Mouse (Mus musculus) MEL (cell line): ENCODE data around the gene Tspan9. TPM values are rescaled to one million over a fixed set of nuclear protein-coding genes. Genes with fewer than 3 reads are reported as not detected.

Source experiments
- DNase-seq: peaks from one replicate; pipeline ENCODE4 v3.0.0; 2011; ENCODE audit warnings: low read depth, low spot score
- H3K27ac ChIP-seq: 2 replicates; pipeline ENCODE4 v1.5.1; 2012; ENCODE audit warnings: low read depth, mild to moderate bottlenecking, control low read depth, low read length, moderate library complexity; ENCODE audit not compliant: control insufficient read depth
- H3K27me3 ChIP-seq, 2 experiments: fragments of 150-350 bp in 1 of 2; sonication (generic) in 1 of 2; 2 replicates each; pipeline ENCODE4 v1.6.1; 2012; ENCODE audit warnings: low read length in 2 of 2, mild to moderate bottlenecking in 2 of 2, improper control_type of control experiment in 1 of 2, moderate library complexity in 1 of 2; ENCODE audit not compliant: insufficient read depth in 2 of 2, control insufficient read depth in 1 of 2
- H3K36me3 ChIP-seq, 2 experiments: 2 replicates each; pipeline ENCODE4 v1.6.1; 2012 to 2014; ENCODE audit warnings: low read length in 2 of 2, improper control_type of control experiment in 1 of 2, inconsistent platforms in 1 of 2, mild to moderate bottlenecking in 1 of 2; ENCODE audit not compliant: insufficient read depth in 2 of 2, control insufficient read depth in 1 of 2
- H3K4me1 ChIP-seq, 2 experiments: fragments of 150-350 bp in 1 of 2; sonication (generic) in 1 of 2; 2 replicates each; pipeline ENCODE4 v1.6.1; 2012; ENCODE audit warnings: low read length in 2 of 2, improper control_type of control experiment in 1 of 2, mild to moderate bottlenecking in 1 of 2; ENCODE audit not compliant: insufficient read depth in 2 of 2, control insufficient read depth in 1 of 2
- H3K4me3 ChIP-seq, 2 experiments: fragments of 150-350 bp in 1 of 2; sonication (generic) in 1 of 2; 2 replicates each; pipeline ENCODE4 v1.5.1; 2012; ENCODE audit warnings: low read depth in 2 of 2, low read length in 2 of 2, mild to moderate bottlenecking in 2 of 2, moderate library complexity in 2 of 2, control low read depth in 1 of 2, improper control_type of control experiment in 1 of 2; ENCODE audit not compliant: control insufficient read depth in 1 of 2, insufficient read depth in 1 of 2
- H3K79me2 ChIP-seq: 2 replicates; pipeline ENCODE4 v1.6.1; 2012; ENCODE audit warnings: mild to moderate bottlenecking, low read length, moderate library complexity; ENCODE audit not compliant: control insufficient read depth, poor library complexity, insufficient read depth
- H3K9ac ChIP-seq: 2 replicates; pipeline ENCODE4 v1.6.1; 2012; ENCODE audit warnings: low read depth, mild to moderate bottlenecking, control low read depth, low read length, moderate library complexity; ENCODE audit not compliant: control insufficient read depth, poor library complexity, severe bottlenecking
- H3K9me3 ChIP-seq: fragments of 150-350 bp; sonication (generic); replicated peaks from 2 replicates; pipeline ENCODE4 v1.6.1; 2012; ENCODE audit warnings: mild to moderate bottlenecking, low read length, improper control_type of control experiment, moderate library complexity; ENCODE audit not compliant: insufficient read depth
- CTCF ChIP-seq, 3 experiments: IDR thresholded peaks in 2 of 3; conservative IDR thresholded peaks in 1 of 3; 2 replicates each; pipeline ENCODE4 v1.5.1; 2011 to 2012; ENCODE audit warnings: low read length in 3 of 3, low read depth in 2 of 3, mild to moderate bottlenecking in 2 of 3, improper control_type of control experiment in 1 of 3, inconsistent platforms in 1 of 3, mixed read lengths in 1 of 3, moderate library complexity in 1 of 3; ENCODE audit not compliant: control insufficient read depth in 1 of 3, insufficient read depth in 1 of 3, poor library complexity in 1 of 3, severe bottlenecking in 1 of 3
- GABPA ChIP-seq: IDR thresholded peaks from 2 replicates; pipeline ENCODE4 v1.6.1; 2012; ENCODE audit warnings: low read depth, mild to moderate bottlenecking, inconsistent platforms, low read length, improper control_type of control experiment, moderate library complexity
- JUND ChIP-seq: IDR thresholded peaks from 2 replicates; pipeline ENCODE4 v1.6.1; 2011; ENCODE audit warnings: low read depth, mild to moderate bottlenecking, improper control_type of control experiment, low read length
- KAT2A ChIP-seq: conservative IDR thresholded peaks from 2 replicates; pipeline ENCODE4 v1.6.1; 2012; ENCODE audit warnings: low read depth, low read length, improper control_type of control experiment, inconsistent platforms
- POLR2A ChIP-seq, 2 experiments: IDR thresholded peaks; 2 replicates each; pipeline ENCODE4 v1.6.1; 2011 to 2012; ENCODE audit warnings: low read length in 2 of 2, mild to moderate bottlenecking in 2 of 2, control low read depth in 1 of 2, improper control_type of control experiment in 1 of 2, low read depth in 1 of 2, moderate library complexity in 1 of 2; ENCODE audit not compliant: control insufficient read depth in 1 of 2, insufficient read depth in 1 of 2, poor library complexity in 1 of 2
- POLR2AphosphoS5 ChIP-seq: IDR thresholded peaks from 2 replicates; pipeline ENCODE4 v1.6.1; 2012; ENCODE audit warnings: low read depth, borderline replicate concordance, mild to moderate bottlenecking, inconsistent platforms, low read length, moderate library complexity, mixed read lengths
- SIN3A ChIP-seq: IDR thresholded peaks from 2 replicates; pipeline ENCODE4 v1.6.1; 2012; ENCODE audit warnings: low read length, improper control_type of control experiment, inconsistent platforms
- SMC3 ChIP-seq: IDR thresholded peaks from 2 replicates; pipeline ENCODE4 v1.6.1; 2011; ENCODE audit warnings: low read depth, low read length, improper control_type of control experiment
- TBP ChIP-seq: IDR thresholded peaks from 2 replicates; pipeline ENCODE4 v1.8.0; 2011; ENCODE audit warnings: low read depth, low read length, improper control_type of control experiment
- TCF12 ChIP-seq: IDR thresholded peaks from 2 replicates; pipeline ENCODE4 v1.6.1; 2014; ENCODE audit warnings: low read depth, mild to moderate bottlenecking, inconsistent platforms, low read length, improper control_type of control experiment, moderate library complexity
- UBTF ChIP-seq: IDR thresholded peaks from 2 replicates; pipeline ENCODE4 v1.6.1; 2012; ENCODE audit warnings: low read depth, mild to moderate bottlenecking, inconsistent platforms, low read length, improper control_type of control experiment, moderate library complexity, borderline replicate concordance; ENCODE audit not compliant: insufficient read depth
- USF2 ChIP-seq, 2 experiments: IDR thresholded peaks; 2 replicates each; pipeline ENCODE4 v1.6.1; 2011 to 2012; ENCODE audit warnings: improper control_type of control experiment in 2 of 2, low read length in 2 of 2, borderline replicate concordance in 1 of 2, inconsistent platforms in 1 of 2, low read depth in 1 of 2, mild to moderate bottlenecking in 1 of 2; ENCODE audit not compliant: insufficient read depth in 1 of 2
- ZC3H11A ChIP-seq: IDR thresholded peaks from 2 replicates; pipeline ENCODE4 v1.6.1; 2012; ENCODE audit warnings: low read depth, mild to moderate bottlenecking, inconsistent platforms, low read length, improper control_type of control experiment
- ZKSCAN1 ChIP-seq: IDR thresholded peaks from 2 replicates; pipeline ENCODE4 v1.6.1; 2012; ENCODE audit warnings: low read depth, mild to moderate bottlenecking, inconsistent platforms, low read length, improper control_type of control experiment, moderate library complexity
- polyA plus RNA-seq, 2 experiments: library from polyadenylated mRNA; stranded (reverse) in 1 of 2; unstranded in 1 of 2; fragments of >175 nt in 1 of 2; fragments of >200 nt in 1 of 2; gene quantifications; 2 replicates each; pipeline versions ENCODE4 v1.2.1 to v1.2.4; 2012; ENCODE audit warnings: low replicate concordance in 2 of 2, low read depth in 1 of 2; ENCODE audit not compliant: insufficient read length in 2 of 2, insufficient read depth in 1 of 2, missing spikeins in 1 of 2
- total RNA-seq: library from RNA; depleted of rRNA; stranded (reverse); fragments of 300-350 nt; gene quantifications from 2 replicates; pipeline ENCODE4 v1.2.3, GENCODE M21; 2012

Gene Tspan9
- total and polyA plus RNA-seq, 3 experiments = 0.08 to 3.4 TPM; not detected in 1

GRCm38 (mm10) chr6:127971931-127972330 lies 171.5 kb downstream of the Tspan9 start:
- Histone ChIP-seq H3K9me3 (no peaks in the 10 kb centered on the region), H3K36me3 (no peaks in the 10 kb centered on the region), H3K27ac (no peak overlapping the region), H3K79me2 (no peaks in the 10 kb centered on the region)
- TF ChIP-seq TCF12 = no peak
- no peak for TF ChIP-seq TBP
- TF ChIP-seq ZC3H11A = no peak
- no peak for TF ChIP-seq SIN3A
- TF ChIP-seq UBTF = no peak
- TF ChIP-seq, all 39 proteins: peak for 0
- no peak for DNase-seq
- Histone ChIP-seq H3K4me1 (no peaks in the 10 kb centered on the region), H3K27me3 (no peaks in the 10 kb centered on the region), H3K9ac (no peak overlapping the region), H3K4me3 (no peak overlapping the region)

DNA sequence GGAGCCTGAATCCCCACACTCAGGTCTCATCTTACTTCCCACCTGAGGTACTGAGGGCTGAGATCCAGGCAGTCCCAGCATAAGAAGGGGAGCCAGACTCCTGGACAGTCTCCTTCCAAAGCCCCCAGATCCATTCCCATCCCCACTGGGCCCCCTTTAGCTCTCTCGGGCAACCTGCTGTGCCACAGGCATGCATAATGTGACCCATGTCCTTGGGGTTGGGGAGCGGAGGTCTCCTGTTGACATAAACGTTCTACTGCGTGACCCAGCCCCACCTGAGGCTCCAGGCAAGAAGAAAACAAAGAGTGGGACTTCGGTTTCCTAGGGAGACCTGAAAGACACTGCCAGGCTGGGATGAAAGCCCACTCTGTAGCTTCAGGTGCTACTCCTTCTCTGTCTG lies 172.5 kb downstream of the Tspan9 start:
- no peaks in the 10 kb centered on the region for H3K4me1 ChIP-seq
- H3K36me3 ChIP-seq = no peaks in the 10 kb centered on the region
- no peak overlapping the region for H3K4me3 ChIP-seq
- H3K9me3 ChIP-seq = no peaks in the 10 kb centered on the region
- H3K27ac ChIP-seq = no peak overlapping the region
- TF ChIP-seq SMC3 (no peak), SIN3A (no peak), USF2 (IDR thresholded peaks at IDR 0.05; ENCODE audit: borderline replicate concordance in 1 of 2, insufficient read depth in 1 of 2, low read depth in 1 of 2, low read length in 2 of 2) (no peak), POLR2AphosphoS5 (no peak), KAT2A (no peak), POLR2A (IDR thresholded peaks at IDR 0.05; ENCODE audit: control insufficient read depth in 1 of 2, insufficient read depth in 1 of 2, low read depth in 1 of 2, low read length in 2 of 2, poor library complexity in 1 of 2) (no peak), GABPA (no peak), TCF12 (no peak), JUND (no peak)
- no peaks in the 10 kb centered on the region for H3K27me3 ChIP-seq
- no peaks in the 10 kb centered on the region for H3K79me2 ChIP-seq
- no peak for DNase-seq
- no peak overlapping the region for H3K9ac ChIP-seq

- no peaks in the 10 kb centered on the region for H3K36me3 ChIP-seq
- H3K9me3 ChIP-seq = no peaks in the 10 kb centered on the region
- DNase-seq = peak; percentile 9
- no peak overlapping the region for H3K9ac ChIP-seq
- H3K4me1 ChIP-seq = no peaks in the 10 kb centered on the region
- H3K27me3 ChIP-seq = no peaks in the 10 kb centered on the region
- no peaks in the 10 kb centered on the region for H3K79me2 ChIP-seq
- H3K4me3 ChIP-seq = no peak overlapping the region
- TF ChIP-seq ZKSCAN1 (no peak), CTCF (IDR thresholded peaks at IDR 0.05 in 2 of 3, conservative IDR thresholded peaks at IDR 0.05 in 1 of 3; ENCODE audit: control insufficient read depth in 1 of 3, insufficient read depth in 1 of 3, low read depth in 2 of 3, low read length in 3 of 3, poor library complexity in 1 of 3, severe bottlenecking in 1 of 3) (peak; percentile 34 to 58 (median 52); a peak in 5 of 6 replicates)
- H3K27ac ChIP-seq = no peak overlapping the region
Observed at GRCm38 (mm10) chr6:127970120-127970519, 173.3 kb downstream of the Tspan9 start.
